Mouse (Mus musculus) bone marrow macrophage, adult 2 months (primary cell): Measurements from ENCODE around the gene Crlf1.

ENCODE experiments used
- CTCF ChIP-seq: IDR thresholded peaks from 2 replicates; pipeline ENCODE4 v1.5.1; 2012; ENCODE audit warnings: low read depth, mild to moderate bottlenecking, low read length, moderate library complexity
- POLR2A ChIP-seq: IDR thresholded peaks from 2 replicates; pipeline ENCODE4 v1.6.1; 2012; ENCODE audit warnings: mild to moderate bottlenecking, low read depth, low read length, borderline replicate concordance

- TF ChIP-seq CTCF (no peak), POLR2A (no peak)
Measured at GRCm38 (mm10) chr8:70535701-70536100, 42.7 kb downstream of the Crlf1 start.
